Mouse (Mus musculus) intestine, postnatal 0 days (tissue): ENCODE results near the gene Ddx59. TPM values are rescaled to one million over a fixed set of nuclear protein-coding genes. Genes with fewer than 3 reads are reported as not detected.

Experiments used
- ATAC-seq: fragments of 200-750 bp; cut with Nextera tagmentation; 2 replicates; pipeline ENCODE4 v1.8.0; 2017; ENCODE audit warnings: mild to moderate bottlenecking, moderate TSS enrichment, moderate library complexity
- H3K27ac ChIP-seq: fragments of 300-500 bp; sonication (generic); 2 replicates; pipeline ENCODE4 v1.5.1; 2014; ENCODE audit warnings: mild to moderate bottlenecking, low read depth, low read length, moderate library complexity
- H3K27me3 ChIP-seq: fragments of 300-500 bp; sonication (generic); replicated peaks from 2 replicates; pipeline ENCODE4 v1.6.1; 2014; ENCODE audit warnings: low read length, mixed read lengths; ENCODE audit not compliant: control insufficient read depth, insufficient read depth
- H3K36me3 ChIP-seq: fragments of 300-500 bp; sonication (generic); 2 replicates; pipeline ENCODE4 v1.6.1; 2014; ENCODE audit warnings: mild to moderate bottlenecking, moderate library complexity; ENCODE audit not compliant: control insufficient read depth, insufficient read depth
- H3K4me1 ChIP-seq: fragments of 300-500 bp; sonication (generic); replicated peaks from 2 replicates; pipeline ENCODE4 v1.6.1; 2014; ENCODE audit warnings: antibody characterized with exemption, low read length, mixed read lengths; ENCODE audit not compliant: control insufficient read depth, insufficient read depth
- H3K4me2 ChIP-seq: fragments of 300-500 bp; sonication (generic); replicated peaks from 2 replicates; pipeline ENCODE4 v1.6.1; 2014; ENCODE audit warnings: low read depth, mild to moderate bottlenecking, moderate library complexity
- H3K4me3 ChIP-seq: fragments of 300-500 bp; sonication (generic); 2 replicates; pipeline ENCODE4 v1.5.1; 2014; ENCODE audit warnings: low read depth, low read length
- H3K9ac ChIP-seq: fragments of 300-500 bp; sonication (generic); 2 replicates; pipeline ENCODE4 v1.6.1; 2014; ENCODE audit warnings: mild to moderate bottlenecking, low read depth, low read length
- H3K9me3 ChIP-seq: fragments of 300-500 bp; sonication (generic); 2 replicates; pipeline ENCODE4 v1.6.1; 2016; ENCODE audit warnings: mixed run types; ENCODE audit not compliant: control insufficient read depth
- CTCF ChIP-seq: sonication (generic); IDR thresholded peaks from 2 replicates; pipeline ENCODE4 v1.5.1; 2016; ENCODE audit warnings: low read depth, mild to moderate bottlenecking, control low read depth, antibody characterized with exemption, moderate library complexity
- WGBS: fragments of 180-500 bp; shearing (Covaris S2); extraction: QIAGEN DNeasy Blood & Tissue Kit; methylation state at CpG from one replicate; pipeline ENCODE4 v1.1.7; 2014; 5-methylcytosine and 5-hydroxymethylcytosine counted together
- polyA plus RNA-seq: library from polyadenylated mRNA; unstranded; fragments of >200 nt; fragmentation: Nextera tagmentation; extraction: Ambion mirVana; gene quantifications from 2 replicates; pipeline ENCODE4 v1.2.1, GENCODE M21; 2015

Gene Ddx59
- polyA plus RNA-seq, 1 experiment from 2014 or later, result 6.0 TPM

DNA sequence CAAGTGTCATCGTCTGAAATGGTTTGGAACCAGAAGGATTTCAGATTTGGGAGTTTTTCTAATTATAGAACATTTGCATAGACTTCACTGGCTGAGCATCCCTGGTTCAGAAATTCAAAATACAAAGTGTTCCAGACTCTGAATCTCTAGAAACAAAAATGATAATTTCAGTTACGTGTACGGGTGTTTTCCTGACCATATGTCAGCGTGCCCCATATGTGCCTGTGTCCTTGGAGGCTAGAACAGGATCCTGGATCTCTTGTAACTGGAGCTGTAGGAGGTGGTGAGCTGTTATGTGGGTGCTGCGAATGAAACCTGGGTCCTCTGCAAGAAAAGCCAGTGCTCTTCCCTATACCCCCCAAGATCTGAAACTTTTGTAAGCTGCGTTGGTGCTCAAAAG lies 3.3 kb downstream of the Ddx59 start:
- Histone ChIP-seq H3K4me3 (no peak overlapping the region), H3K9me3 (no peaks in the 10 kb centered on the region), H3K4me2 (no peak overlapping the region), H3K4me1 (no peaks in the 10 kb centered on the region), H3K27me3 (no peaks in the 10 kb centered on the region), H3K27ac (no peak overlapping the region), H3K9ac (no peak overlapping the region), H3K36me3 (no peaks in the 10 kb centered on the region; the same call in 1 of the 2 replicates)
- no peak for TF ChIP-seq CTCF
- 93% methylated on average over 6 of the region's 6 CpGs for WGBS
- no peak for ATAC-seq

DNA sequence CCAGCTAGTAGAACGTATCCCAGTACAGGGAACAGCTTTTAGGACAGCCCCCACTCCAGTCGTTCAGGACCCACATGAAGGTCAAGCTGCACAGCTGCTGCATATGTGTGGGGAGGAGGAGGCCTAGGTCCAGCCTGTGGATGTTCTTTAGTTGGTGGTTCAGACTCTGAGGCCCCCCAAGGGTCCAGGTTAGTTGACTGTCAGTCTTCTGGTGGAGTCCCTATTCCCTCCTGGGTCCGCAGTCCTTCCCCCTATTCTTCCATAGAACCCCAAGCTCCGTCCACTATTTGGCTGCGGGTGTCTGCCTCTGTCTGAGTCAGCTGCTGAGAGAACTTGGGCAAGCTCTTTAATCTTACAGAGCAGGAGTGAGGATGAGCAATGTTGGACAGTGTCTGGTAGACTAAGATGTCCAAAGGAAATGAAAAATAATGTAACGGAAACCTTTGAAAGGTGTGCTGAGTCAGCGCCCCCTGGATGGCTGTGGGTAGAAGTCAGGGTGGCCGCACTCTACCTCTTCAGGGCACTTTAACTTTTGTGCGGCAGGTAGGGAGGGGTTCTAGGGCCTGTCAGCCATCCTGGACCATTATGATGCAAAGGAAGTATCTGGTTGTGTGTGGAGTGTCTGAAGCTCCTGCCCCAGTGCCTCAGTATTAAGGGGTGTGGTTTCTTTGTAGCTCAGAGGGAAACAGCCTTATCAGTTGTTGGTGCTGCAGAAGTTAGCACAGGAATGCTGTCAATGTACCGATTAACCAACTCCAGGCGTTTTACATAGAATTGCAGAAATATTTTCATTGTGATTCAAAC lies 12.3 kb downstream of the Ddx59 start:
- TF ChIP-seq CTCF, result no peak
- H3K4me3 ChIP-seq, result no peak overlapping the region
- no peaks in the 10 kb centered on the region for H3K27me3 ChIP-seq
- WGBS, result 77% methylated on average over 11 of the region's 11 CpGs
- H3K4me1 ChIP-seq, result no peaks in the 10 kb centered on the region
- peaks cover 8% of the 10 kb centered on the region; the same call in 1 of the 2 replicates for H3K36me3 ChIP-seq
- H3K4me2 ChIP-seq, result no peak overlapping the region
- H3K27ac ChIP-seq, result no peak overlapping the region
- no peak overlapping the region for H3K9ac ChIP-seq
- no peak for ATAC-seq
- no peaks in the 10 kb centered on the region for H3K9me3 ChIP-seq

DNA sequence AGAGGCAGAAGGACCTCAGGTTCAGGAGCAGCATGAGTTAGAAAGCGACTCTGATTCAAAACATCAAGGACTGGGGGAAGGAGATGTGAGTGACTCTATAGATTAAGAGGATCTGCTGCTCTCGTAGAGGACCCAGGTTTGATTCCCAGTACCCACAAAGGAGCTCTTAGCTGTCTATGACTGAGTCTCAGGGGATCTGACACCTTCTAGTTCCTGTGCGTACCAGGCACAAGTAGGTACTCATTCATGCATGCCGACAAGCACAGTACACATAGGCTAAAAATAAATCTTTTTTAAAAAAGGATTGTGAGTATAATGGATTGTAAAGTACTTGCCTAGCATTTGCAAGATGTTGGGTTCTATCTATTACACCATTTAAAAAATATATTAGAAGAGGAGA lies 13.9 kb downstream of the Ddx59 start:
- no peak for TF ChIP-seq CTCF
- no peak overlapping the region for H3K27ac ChIP-seq
- no peaks in the 10 kb centered on the region for H3K27me3 ChIP-seq
- no peak overlapping the region for H3K4me3 ChIP-seq
- no peak for ATAC-seq
- H3K4me1 ChIP-seq, result no peaks in the 10 kb centered on the region
- no peak overlapping the region for H3K4me2 ChIP-seq
- 92% methylated on average over 4 of the region's 4 CpGs for WGBS
- no peaks in the 10 kb centered on the region for H3K9me3 ChIP-seq
- no peak overlapping the region for H3K9ac ChIP-seq
- H3K36me3 ChIP-seq, result peaks cover 15% of the 10 kb centered on the region

GRCm38 (mm10) chr1:136430126-136430818 lies 15.2 kb downstream of the Ddx59 start:
- Histone ChIP-seq H3K4me2 (no peak overlapping the region), H3K27me3 (no peaks in the 10 kb centered on the region), H3K4me1 (no peaks in the 10 kb centered on the region), H3K36me3 (peaks cover 10% of the 10 kb centered on the region), H3K27ac (no peak overlapping the region), H3K4me3 (no peak overlapping the region), H3K9ac (0 out of 2 replicates have a peak overlapping the region, but pooled peaks have one; percentile 26), H3K9me3 (no peaks in the 10 kb centered on the region)
- no peak for ATAC-seq
- TF ChIP-seq CTCF, result no peak
- 67% methylated on average over 7 of the region's 7 CpGs for WGBS

GRCm38 (mm10) chr1:136440741-136441140 lies 25.7 kb downstream of the Ddx59 start:
- WGBS, result 84% methylated on average over 7 of the region's 7 CpGs
- H3K4me1 ChIP-seq, result no peaks in the 10 kb centered on the region
- H3K4me3 ChIP-seq, result no peak overlapping the region
- H3K36me3 ChIP-seq, result peaks cover 4% of the 10 kb centered on the region; the same call in 1 of the 2 replicates
- H3K4me2 ChIP-seq, result no peak overlapping the region
- no peak for TF ChIP-seq CTCF
- no peak overlapping the region for H3K27ac ChIP-seq
- H3K27me3 ChIP-seq, result 0 out of 2 replicates have a peak, but pooled peaks cover 4% of the 10 kb centered on the region
- H3K9me3 ChIP-seq, result no peaks in the 10 kb centered on the region
- H3K9ac ChIP-seq, result no peak overlapping the region
- no peak for ATAC-seq

DNA sequence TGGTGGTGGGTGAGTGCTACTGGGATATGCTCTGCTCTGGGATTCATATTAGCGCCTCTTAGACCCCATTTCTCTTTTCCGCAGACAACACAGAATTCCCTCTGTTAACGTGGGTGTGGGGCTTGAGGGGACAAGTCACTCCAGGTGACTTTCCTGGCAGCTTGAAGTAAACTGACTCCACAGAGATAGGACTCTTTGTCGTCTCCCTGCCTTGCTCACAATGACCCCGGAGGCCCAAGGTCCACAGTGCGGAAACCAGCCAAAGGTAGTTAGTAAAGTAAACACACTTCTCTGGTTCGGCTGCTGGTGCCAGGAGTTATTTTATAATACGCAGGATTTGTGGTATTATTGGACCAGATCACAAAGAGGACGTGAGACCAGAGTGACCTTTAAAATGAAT lies 27.7 kb downstream of the Ddx59 start:
- H3K27me3 ChIP-seq, result 0 out of 2 replicates have a peak, but pooled peaks cover 6% of the 10 kb centered on the region
- no peaks in the 10 kb centered on the region for H3K4me1 ChIP-seq
- peaks cover 4% of the 10 kb centered on the region; the same call in 1 of the 2 replicates for H3K36me3 ChIP-seq
- H3K4me2 ChIP-seq, result no peak overlapping the region
- H3K9ac ChIP-seq, result no peak overlapping the region
- no peak overlapping the region for H3K27ac ChIP-seq
- no peak for TF ChIP-seq CTCF
- ATAC-seq, result no peak
- H3K9me3 ChIP-seq, result no peaks in the 10 kb centered on the region
- no peak overlapping the region for H3K4me3 ChIP-seq
- WGBS, result 30% methylated on average over 9 of the region's 9 CpGs
